Mouse (Mus musculus) embryonic facial prominence, embryonic 11.5 days (tissue): ENCODE measurements around the gene Pradc1. TPM values are rescaled to one million over a fixed set of nuclear protein-coding genes. Genes with fewer than 3 reads are reported as not detected.
A peak's percentile ranks its signal among the peaks of the same experiment; 100 is the strongest.

ENCODE experiments used
- ATAC-seq: fragments of 200-750 bp; cut with Nextera tagmentation; replicated peaks from 2 replicates; pipeline ENCODE4 v1.8.0; 2017; ENCODE audit warnings: low read depth; ENCODE audit not compliant: insufficient number of reproducible peaks, low FRiP score, low TSS enrichment
- DNase-seq: peaks from one replicate; pipeline ENCODE4 v3.0.0-alpha.2; 2015; ENCODE audit warnings: low spot score
- H3K27ac ChIP-seq: fragments of 300-500 bp; sonication (generic); replicated peaks from 2 replicates; pipeline ENCODE4 v1.5.1; 2014; ENCODE audit warnings: mild to moderate bottlenecking, low read depth, low read length, control low read depth
- H3K27me3 ChIP-seq: fragments of 300-500 bp; sonication (generic); 2 replicates; pipeline ENCODE4 v1.6.1; 2014; ENCODE audit warnings: mild to moderate bottlenecking, low read length, moderate library complexity, mixed read lengths; ENCODE audit not compliant: control insufficient read depth, insufficient read depth
- H3K36me3 ChIP-seq: fragments of 300-500 bp; sonication (generic); replicated peaks from 2 replicates; pipeline ENCODE4 v1.6.1; 2014; ENCODE audit warnings: low read depth, mild to moderate bottlenecking, low read length, moderate library complexity, mixed read lengths; ENCODE audit not compliant: control insufficient read depth, insufficient read depth
- H3K4me1 ChIP-seq: fragments of 300-500 bp; sonication (generic); 2 replicates; pipeline ENCODE4 v1.6.1; 2014; ENCODE audit warnings: low read length, mixed read lengths; ENCODE audit not compliant: control insufficient read depth, insufficient read depth
- H3K4me2 ChIP-seq: fragments of 300-500 bp; sonication (generic); 2 replicates; pipeline ENCODE4 v1.6.1; 2014; ENCODE audit warnings: low read depth, mild to moderate bottlenecking, control low read depth, low read length, moderate library complexity
- H3K4me3 ChIP-seq: fragments of 300-500 bp; sonication (generic); 2 replicates; pipeline ENCODE4 v1.5.1; 2014; ENCODE audit warnings: low read depth, low read length, control low read depth
- H3K9ac ChIP-seq: fragments of 300-500 bp; sonication (generic); replicated peaks from 2 replicates; pipeline ENCODE4 v1.6.1; 2014; ENCODE audit warnings: mild to moderate bottlenecking, control low read depth, low read length
- H3K9me3 ChIP-seq: fragments of 300-500 bp; sonication (generic); replicated peaks from 2 replicates; pipeline ENCODE4 v1.6.1; 2016; ENCODE audit warnings: mild to moderate bottlenecking, low read length, inconsistent platforms, mixed read lengths; ENCODE audit not compliant: control insufficient read depth
- WGBS: fragments of 180-500 bp; shearing (Covaris S2); extraction: QIAGEN DNeasy Blood & Tissue Kit; methylation state at CpG from one replicate; pipeline ENCODE4 v1.1.7; 2014; 5-methylcytosine and 5-hydroxymethylcytosine counted together
- polyA plus RNA-seq: library from polyadenylated mRNA; unstranded; fragments of >200 nt; fragmentation: Nextera tagmentation; extraction: Ambion mirVana; gene quantifications from 2 replicates; pipeline ENCODE4 v1.2.1, GENCODE M21; 2014

Pradc1 gene
- polyA plus RNA-seq, 1 experiment from 2014 or later = 23.5 TPM

DNA sequence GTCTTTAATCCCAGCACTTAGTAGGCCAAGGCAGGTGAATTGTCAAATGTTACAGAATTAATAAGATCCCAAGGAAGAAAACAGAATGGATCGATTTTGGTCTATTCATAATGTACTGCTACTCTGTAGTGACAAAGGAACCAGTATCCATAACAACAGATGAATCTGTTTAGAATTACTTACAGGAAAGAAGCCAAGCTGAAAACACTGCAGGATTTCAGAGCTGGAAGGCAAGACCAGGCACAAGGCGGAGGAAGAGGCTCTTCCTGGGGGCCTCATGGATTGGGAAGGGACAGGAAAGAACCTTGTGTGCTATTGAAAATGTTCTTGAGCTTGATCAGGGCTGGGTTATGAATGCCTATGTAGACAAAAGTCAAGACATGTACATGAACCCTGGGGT lies 34.0 kb upstream of the Pradc1 start:
- Histone ChIP-seq H3K27ac (no peak overlapping the region), H3K27me3 (peaks cover 36% of the 10 kb centered on the region), H3K9ac (no peak overlapping the region), H3K9me3 (no peaks in the 10 kb centered on the region), H3K4me2 (no peak overlapping the region), H3K4me1 (peaks cover 2% of the 10 kb centered on the region; the same call in 1 of the 2 replicates), H3K4me3 (no peak overlapping the region), H3K36me3 (no peaks in the 10 kb centered on the region)
- 81% methylated on average over 2 of the region's 2 CpGs for WGBS
- no peak for ATAC-seq
- DNase-seq = no peak

DNA sequence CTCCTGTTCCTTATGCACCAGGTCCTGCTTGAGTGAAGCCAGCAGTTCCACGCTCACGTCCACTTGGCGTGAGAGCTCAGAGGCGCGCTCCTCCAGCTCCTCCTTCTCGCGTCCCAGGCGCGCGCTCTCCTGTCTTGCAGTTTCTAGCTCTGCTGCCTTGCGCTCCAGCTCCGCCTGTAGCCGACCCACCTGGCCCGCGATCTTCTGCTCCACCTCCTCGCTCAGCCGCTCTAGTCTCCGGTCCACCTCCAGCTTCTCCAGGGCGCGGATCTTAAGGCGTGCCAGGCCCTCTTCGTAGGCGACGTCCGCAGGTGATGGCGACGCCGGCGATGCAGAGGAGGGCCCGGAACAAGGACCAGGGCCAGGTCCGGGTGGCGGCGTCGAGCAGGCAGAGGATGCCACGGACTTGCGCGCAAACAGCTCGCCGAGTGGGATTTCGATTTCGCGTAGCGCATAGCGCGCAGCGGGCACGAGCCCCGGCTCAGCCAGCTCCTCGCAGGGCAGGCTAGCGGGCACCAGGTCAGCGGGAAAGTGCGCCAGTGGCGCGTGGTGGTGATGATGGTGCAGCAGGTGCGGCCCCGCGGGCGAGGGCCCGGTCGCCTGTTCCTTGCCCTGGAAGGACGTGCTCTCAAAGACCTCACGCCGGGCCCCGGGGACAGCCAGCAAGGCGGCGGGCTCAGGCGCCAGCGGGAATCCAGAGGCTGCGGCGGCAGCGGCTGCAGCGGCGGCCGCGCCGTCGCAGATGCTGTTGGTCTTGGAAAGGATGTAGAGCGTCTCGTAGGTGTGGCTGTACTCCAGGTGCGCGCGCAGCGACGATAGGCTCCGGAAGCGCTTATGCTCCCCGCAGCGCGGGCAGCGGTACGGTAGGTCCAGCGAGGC lies 32.3 kb upstream of the Pradc1 start:
- Histone ChIP-seq H3K9me3 (no peaks in the 10 kb centered on the region), H3K4me1 (peaks cover 2% of the 10 kb centered on the region; the same call in 1 of the 2 replicates), H3K9ac (peak overlapping the region; percentile 25; the same call in 1 of the 2 replicates), H3K27me3 (peaks cover 36% of the 10 kb centered on the region), H3K36me3 (no peaks in the 10 kb centered on the region), H3K4me3 (peak overlapping the region; percentile 33), H3K27ac (no peak overlapping the region), H3K4me2 (peak overlapping the region; percentile 57)
- DNase-seq (peak; percentile 46), ATAC-seq (no peak)
- WGBS = 3% methylated on average over 89 of the region's 92 CpGs

DNA sequence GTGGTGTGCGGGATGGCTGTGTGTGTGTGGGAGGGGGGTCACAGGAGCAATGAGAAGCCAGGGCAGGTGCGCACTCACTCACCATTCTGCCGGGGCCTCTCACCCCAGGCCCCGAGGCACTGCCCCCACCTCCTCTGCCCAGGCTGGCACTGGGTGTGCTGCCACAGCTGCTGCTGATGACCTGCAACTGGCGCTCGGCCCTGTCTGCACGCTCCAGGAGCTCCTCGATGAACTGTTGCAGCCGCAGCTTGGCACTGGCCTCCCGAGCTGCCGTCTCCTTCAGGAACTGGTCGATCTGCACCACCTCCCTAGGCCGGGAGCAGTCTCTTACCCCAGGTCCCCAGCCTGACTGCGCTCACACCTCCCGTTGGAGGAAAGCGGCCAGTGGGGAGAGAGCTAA lies 28.9 kb upstream of the Pradc1 start:
- no peaks in the 10 kb centered on the region for H3K36me3 ChIP-seq
- H3K4me2 ChIP-seq = no peak overlapping the region
- 69% methylated on average over 16 of the region's 16 CpGs for WGBS
- DNase-seq = no peak
- H3K4me1 ChIP-seq = peaks cover 2% of the 10 kb centered on the region; the same call in 1 of the 2 replicates
- H3K27me3 ChIP-seq = peaks cover 34% of the 10 kb centered on the region
- no peak overlapping the region for H3K9ac ChIP-seq
- no peak for ATAC-seq
- no peak overlapping the region for H3K4me3 ChIP-seq
- H3K27ac ChIP-seq = no peak overlapping the region
- no peaks in the 10 kb centered on the region for H3K9me3 ChIP-seq

DNA sequence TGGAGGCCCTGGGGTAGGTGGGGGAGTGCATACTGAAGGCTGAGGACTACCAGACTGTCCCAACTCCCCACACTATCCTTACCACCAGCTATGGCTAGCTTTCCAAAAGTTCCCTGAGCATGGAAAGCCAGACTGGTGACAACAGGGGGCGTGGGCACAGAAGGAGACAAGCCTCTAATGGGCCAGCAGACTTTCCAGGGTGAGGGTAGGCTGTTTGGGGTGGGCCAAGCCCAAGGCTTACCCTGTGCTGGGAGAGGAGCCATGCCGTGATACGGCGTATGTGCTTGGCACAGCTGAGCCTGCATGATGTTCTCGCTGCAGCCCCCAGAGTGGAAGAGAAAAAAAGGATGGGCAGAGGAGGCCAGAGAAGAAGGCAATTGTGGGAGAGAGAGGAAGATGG lies 28.2 kb upstream of the Pradc1 start:
- Histone ChIP-seq H3K9ac (no peak overlapping the region), H3K27ac (no peak overlapping the region), H3K4me2 (no peak overlapping the region), H3K4me1 (peaks cover 2% of the 10 kb centered on the region; the same call in 1 of the 2 replicates), H3K9me3 (no peaks in the 10 kb centered on the region), H3K27me3 (peaks cover 28% of the 10 kb centered on the region), H3K36me3 (no peaks in the 10 kb centered on the region), H3K4me3 (no peak overlapping the region)
- ATAC-seq = no peak
- no peak for DNase-seq
- WGBS = 79% methylated on average over 5 of the region's 5 CpGs

DNA sequence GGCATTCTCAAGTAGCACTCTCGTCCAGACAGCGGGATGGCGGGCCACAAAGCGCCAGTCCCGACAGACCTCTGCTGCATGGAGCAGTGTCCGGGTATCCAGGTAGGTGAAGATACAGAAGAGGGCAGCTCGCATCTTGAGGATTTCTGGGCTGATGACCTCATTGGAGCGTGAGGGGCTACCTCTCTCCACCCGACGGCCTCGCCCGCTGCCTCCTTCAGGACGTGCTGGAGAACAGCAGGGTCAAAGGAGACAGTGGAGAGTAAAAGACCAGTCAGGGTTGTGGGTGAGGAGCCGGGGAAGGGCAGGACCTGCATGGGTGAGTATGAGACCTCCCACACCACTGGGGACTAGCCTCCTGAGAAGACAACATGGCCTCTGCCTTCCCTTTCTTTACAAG lies 26.6 kb upstream of the Pradc1 start:
- WGBS = 34% methylated on average over 14 of the region's 14 CpGs
- no peaks in the 10 kb centered on the region for H3K36me3 ChIP-seq
- H3K27me3 ChIP-seq = peaks cover 13% of the 10 kb centered on the region; the same call in 1 of the 2 replicates
- DNase-seq (no peak), ATAC-seq (no peak)
- H3K4me2 ChIP-seq = no peak overlapping the region
- H3K4me3 ChIP-seq = no peak overlapping the region
- no peaks in the 10 kb centered on the region for H3K4me1 ChIP-seq
- H3K27ac ChIP-seq = no peak overlapping the region
- H3K9ac ChIP-seq = no peak overlapping the region
- H3K9me3 ChIP-seq = no peaks in the 10 kb centered on the region

DNA sequence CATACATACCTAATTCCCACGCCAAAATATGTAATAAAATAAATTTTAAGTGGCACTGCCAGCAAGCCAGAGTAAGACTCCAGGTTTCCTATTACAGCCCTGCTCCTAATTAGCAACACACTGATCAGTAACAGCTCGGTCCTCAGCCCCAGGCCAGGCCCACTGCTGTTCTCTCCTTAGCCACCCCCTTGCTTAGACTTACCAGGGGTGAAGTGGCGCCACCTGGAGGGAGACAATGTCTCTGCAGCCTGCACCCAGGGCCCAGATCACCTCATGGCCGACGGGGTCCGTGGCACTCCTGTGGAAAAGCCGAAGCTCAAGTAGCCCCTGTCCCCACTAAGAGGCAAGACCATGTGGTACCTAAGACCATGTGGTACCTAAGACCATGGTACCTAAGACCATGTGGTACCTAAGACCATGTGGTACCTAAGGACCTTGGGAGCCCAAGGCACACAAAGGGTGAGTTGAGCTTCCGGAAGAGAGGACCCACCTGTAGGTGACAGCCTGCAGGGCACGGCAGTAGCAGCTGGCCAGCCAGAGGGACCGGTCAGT lies 25.7 kb upstream of the Pradc1 start:
- Histone ChIP-seq H3K27me3 (peaks cover 6% of the 10 kb centered on the region; the same call in 1 of the 2 replicates), H3K4me3 (no peak overlapping the region), H3K36me3 (no peaks in the 10 kb centered on the region), H3K9me3 (no peaks in the 10 kb centered on the region), H3K4me1 (no peaks in the 10 kb centered on the region), H3K9ac (no peak overlapping the region), H3K4me2 (no peak overlapping the region), H3K27ac (no peak overlapping the region)
- ATAC-seq = 0 out of 2 replicates have a peak, but pooled peaks have one; percentile 20
- WGBS = 37% methylated on average over 10 of the region's 10 CpGs
- DNase-seq = peak; percentile 63

DNA sequence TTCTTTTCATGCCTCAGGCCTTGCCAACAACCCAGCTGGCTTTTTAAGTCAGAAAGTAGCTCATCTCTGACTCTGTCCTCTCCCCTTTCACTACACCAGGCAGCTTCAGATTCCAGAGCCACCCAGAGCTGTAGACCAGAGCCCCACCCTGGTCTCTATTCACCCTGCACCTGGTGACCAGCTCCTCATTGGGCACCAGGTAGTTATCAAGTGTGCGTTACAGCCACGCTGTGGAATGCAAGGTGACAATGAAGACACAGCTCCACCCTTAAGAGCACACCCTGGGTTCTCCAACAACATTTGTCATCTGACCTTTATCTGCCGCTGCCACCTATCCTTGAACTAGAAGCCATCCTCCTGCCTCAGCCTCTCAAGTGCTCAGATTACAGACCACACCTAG lies 23.8 kb upstream of the Pradc1 start:
- no peaks in the 10 kb centered on the region for H3K4me1 ChIP-seq
- DNase-seq = no peak
- 81% methylated on average over 3 of the region's 3 CpGs for WGBS
- H3K27ac ChIP-seq = no peak overlapping the region
- no peak overlapping the region for H3K4me3 ChIP-seq
- no peak overlapping the region for H3K9ac ChIP-seq
- no peaks in the 10 kb centered on the region for H3K36me3 ChIP-seq
- H3K9me3 ChIP-seq = no peaks in the 10 kb centered on the region
- ATAC-seq = no peak
- peaks cover 6% of the 10 kb centered on the region; the same call in 1 of the 2 replicates for H3K27me3 ChIP-seq
- H3K4me2 ChIP-seq = no peak overlapping the region

DNA sequence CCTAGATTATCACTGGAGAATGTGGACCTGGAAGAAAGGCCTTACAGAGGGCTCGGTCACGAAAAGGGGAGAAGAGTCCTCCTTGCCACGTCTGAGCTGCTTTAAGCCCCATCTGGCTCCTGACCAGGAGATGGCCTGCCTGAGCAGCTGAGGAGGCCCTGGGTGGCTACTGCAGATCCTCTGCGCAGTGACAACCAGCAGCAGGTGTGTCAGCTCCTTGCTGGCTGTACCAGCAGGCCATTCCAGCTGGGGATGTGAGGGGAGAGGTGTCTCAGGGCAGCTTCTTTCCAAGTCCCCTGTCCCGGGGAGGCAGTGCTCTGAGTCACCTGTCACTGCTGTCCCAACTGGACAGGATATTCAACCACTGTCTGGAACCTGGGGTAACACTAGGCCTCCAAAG lies 20.8 kb upstream of the Pradc1 start:
- no peak for ATAC-seq

More for the DNA sequence above, 20.8 kb upstream of the Pradc1 start:
- Histone ChIP-seq H3K27me3 (peaks cover 1% of the 10 kb centered on the region; the same call in 1 of the 2 replicates), H3K36me3 (peaks cover 7% of the 10 kb centered on the region), H3K9me3 (no peaks in the 10 kb centered on the region), H3K4me2 (no peak overlapping the region), H3K27ac (no peak overlapping the region), H3K4me1 (no peaks in the 10 kb centered on the region), H3K4me3 (no peak overlapping the region), H3K9ac (no peak overlapping the region)
- DNase-seq = no peak
- WGBS = 53% methylated on average over 5 of the region's 5 CpGs
